Mouse (Mus musculus): ENCODE results near the gene Eid2. TPM values are rescaled to one million over a fixed set of nuclear protein-coding genes. Genes with fewer than 3 reads are reported as not detected.
"Not testable (repeated sequence)": the region's sequence is repeated elsewhere in the genome, so short reads cannot be mapped to it uniquely, and the experiment has no call there.

The Eid2 gene
- total RNA-seq (2021), result 10 to 100 TPM; 10.7 to 11.9 TPM
- long read RNA-seq, experiment 1, transcript Eid2-201 (1 exons, 1,392 nt), result major isoform, 33 of 33 reads
- long read RNA-seq, experiment 1, partial matches to known transcripts, result 0 of 33 reads
- long read RNA-seq, experiment 1, other reads (novel, unspliced or antisense), result 0 of 33 reads
- long read RNA-seq, experiment 2, transcript Eid2-201 (1 exons, 1,392 nt), result major isoform, 23 of 23 reads
- long read RNA-seq, experiment 2, partial matches to known transcripts, result 0 of 23 reads
- long read RNA-seq, experiment 2, other reads (novel, unspliced or antisense), result 0 of 23 reads

DNA sequence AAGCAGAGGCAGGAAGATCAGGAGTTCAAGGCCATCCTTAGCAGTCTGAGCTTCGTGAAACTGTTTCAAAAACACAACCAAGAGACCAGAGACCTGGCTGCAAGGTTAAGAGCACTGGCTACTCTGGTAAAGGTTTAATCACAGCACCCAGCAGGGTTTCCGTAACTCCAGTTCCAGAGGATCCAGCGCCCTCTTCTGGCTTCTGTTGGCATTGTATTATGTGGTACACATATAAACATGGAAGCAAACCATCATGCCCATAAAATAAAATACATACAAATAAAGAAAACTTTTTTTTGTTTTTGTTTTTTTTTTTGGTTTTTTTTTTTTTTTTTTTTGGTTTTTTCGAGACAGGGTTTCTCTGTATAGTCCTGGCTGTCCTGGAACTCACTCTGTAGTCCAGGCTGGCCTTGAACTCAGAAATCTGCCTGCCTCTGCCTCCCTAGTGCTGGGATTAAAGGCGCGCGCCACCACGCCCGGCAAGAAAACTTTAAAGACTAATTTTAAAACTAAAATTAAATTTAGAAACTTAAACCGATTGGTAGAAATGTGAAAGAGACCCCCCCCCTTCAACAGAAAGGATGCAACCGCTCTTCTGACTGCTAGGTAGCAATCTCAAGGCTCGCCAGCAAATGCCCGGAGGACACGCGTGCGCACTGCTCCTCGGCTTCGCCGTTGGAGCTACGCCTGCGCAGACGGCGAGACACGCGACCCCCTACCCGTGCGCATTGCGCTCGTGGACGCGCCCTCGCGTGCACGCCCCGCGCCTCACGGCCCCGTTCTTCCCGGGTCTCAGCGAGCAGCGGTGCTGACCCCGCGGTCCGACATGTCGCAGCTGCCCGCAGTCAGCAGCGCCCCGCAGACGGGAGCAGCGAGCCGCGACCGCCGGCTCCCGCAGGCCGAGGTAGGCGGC is at the start of gene Eid2:
Gene Eid2 (plus strand): TSS at position 753 of the 913 bp plus-strand sequence.
- intact Hi-C loops (cut with DNase I), result no loop called here
- peak; percentile 83 to 86 for DNase-seq

DNA sequence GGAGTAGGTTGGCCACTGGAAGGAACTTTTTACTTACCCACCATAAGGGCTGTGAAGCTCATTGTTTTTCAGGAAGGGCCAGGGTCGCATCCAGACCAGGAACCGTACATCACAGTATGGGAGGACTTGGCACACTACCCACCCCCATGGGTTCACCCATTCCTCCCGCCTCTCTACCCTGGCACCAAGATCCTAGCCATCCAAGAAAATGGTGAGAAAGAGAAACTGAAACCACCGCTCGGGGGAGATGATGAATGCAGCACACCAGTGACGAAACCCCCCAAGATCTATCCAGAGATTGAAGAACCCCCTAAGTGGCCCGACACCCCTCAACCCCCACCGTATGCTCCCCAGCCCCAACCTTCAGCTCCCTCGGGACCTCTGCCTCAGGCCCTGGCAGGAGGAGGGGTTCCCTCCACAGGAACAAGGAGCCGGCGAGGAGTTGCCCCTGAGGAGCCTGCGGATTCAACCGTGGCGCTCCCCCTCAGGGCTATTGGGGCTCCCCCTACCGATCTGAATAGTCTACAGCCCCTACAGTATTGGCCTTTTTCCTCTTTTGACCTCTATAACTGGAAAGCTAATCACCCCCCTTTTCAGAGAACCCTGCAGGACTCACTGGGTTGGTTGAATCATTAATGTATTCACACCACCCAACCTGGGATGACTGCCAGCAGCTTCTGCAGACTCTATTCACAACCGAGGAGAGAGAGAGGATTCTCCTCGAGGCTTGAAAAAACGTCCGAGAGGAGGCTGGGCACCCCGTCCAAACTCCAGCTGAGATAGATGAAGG is 48.5 kb upstream of the Eid2 start:
- DNase-seq; intact Hi-C loops (cut with DNase I): not testable (repeated sequence)

GRCm38 (mm10) chr7:28226836-28227235 is 40.8 kb upstream of the Eid2 start:
- intact Hi-C loops (cut with DNase I); DNase-seq: not testable (repeated sequence)

DNA sequence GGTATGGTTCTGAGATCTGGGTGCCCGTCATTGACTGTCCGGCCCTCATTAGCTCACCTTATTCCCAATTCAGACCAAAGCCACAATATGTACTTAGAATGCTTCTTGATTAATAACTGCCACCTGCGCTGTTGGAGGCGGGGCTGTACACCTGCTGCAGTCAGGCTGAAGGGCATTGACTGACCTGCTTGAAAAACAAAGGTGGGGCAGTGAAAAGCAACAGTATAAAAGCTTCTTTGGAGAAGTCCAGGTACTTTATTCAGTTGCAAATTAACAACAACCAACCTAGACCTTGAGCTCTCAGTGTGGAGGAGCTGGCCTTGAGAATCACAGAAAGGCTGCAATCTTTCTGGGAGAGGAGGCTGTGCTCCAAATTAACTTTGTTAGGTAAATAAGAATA is 40.3 kb upstream of the Eid2 start:
- DNase-seq; intact Hi-C loops (cut with DNase I): not testable (repeated sequence)

DNA sequence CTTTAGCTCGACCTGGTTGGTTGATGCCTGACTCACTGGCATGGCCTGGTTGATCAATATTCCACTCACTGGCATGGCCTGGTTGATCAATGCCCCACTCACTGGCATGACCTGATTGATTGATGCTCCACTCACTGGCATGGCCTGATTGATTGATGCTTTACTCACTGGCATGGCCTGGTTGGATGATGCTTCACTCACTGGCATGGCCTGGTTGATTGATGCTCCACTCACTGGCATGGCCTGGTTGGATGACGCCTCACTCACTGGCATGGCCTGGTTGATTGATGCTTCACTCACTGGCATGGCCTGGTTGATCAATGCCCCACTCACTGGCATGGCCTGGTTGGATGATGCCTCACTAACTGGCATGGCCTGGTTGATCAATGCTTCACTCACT is 23.7 kb upstream of the Eid2 start:
- intact Hi-C loops (cut with DNase I); DNase-seq: not testable (repeated sequence)

- DNase-seq, result no peak
- intact Hi-C loops (cut with DNase I), result no loop called here
Measured at GRCm38 (mm10) chr7:28248957-28249356, 18.7 kb upstream of the Eid2 start.

DNA sequence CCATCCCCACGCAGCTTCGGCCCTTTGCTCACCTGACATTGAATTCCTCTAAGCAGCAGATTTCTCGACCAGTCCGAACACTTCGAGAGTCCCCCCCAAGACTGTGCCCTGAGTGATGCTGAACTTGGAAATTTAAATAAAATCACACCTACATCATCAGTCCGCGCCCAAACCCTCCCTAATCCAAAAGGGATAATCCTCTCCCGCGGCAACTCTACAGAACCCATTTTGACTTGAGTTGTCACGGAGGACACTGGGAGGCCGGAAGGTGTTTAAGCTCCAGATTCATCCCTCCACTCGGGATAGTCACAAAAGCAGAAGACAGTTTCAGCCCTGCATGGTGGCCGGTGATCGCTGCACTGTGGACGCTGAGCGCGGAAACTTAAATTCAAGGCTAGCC is 15.7 kb upstream of the Eid2 start:
- intact Hi-C loops (cut with DNase I), result no loop called here

DNA sequence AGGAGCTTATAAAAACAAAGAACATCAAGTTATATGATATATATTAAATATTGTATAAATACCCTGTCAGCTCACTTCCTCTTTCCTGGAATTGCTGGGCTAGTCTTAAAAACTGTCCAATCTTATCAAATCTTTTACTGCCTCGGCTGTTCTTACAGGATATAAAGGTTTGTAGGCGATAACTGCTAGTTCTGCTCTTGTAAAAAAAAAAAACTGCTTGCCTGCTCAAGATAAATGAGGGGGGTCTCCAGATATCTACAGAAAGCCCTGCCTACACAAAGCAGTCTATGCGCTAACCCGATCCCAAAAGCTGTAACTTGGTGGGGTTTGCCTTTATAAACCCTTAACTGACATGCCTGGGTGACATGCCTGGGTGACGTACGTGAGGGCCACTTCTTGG is 13.1 kb upstream of the Eid2 start:
- intact Hi-C loops (cut with DNase I), result no loop called here
- no peak for DNase-seq

More for the DNA sequence above, 15.7 kb upstream of the Eid2 start:
- DNase-seq, result no peak

DNA sequence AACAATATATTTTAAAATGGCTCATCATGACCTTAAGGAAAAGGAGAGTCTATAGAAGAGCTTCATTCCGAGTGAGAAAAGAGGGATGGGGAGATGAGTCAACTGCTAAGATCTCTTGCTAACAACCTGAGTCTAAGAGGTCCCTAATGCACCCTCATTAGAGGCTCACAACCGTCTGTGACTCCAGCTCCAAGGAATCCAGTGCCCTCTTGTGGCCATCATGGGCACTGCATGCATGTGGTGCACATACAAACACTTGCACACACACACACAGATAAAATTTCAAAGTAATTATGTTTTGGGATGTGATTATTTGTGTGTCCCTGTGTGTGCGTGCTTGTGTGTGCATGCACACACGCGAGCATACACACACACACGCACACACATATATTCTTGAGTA is 12.2 kb upstream of the Eid2 start:
- intact Hi-C loops (cut with DNase I), result no loop called here
- no peak for DNase-seq

GRCm38 (mm10) chr7:28262861-28263260 is 4.8 kb upstream of the Eid2 start:
- DNase-seq, result no peak
- intact Hi-C loops (cut with DNase I), result no loop called here

- intact Hi-C loops (cut with DNase I), result no loop called here
- peak; percentile 76 to 87 for DNase-seq
Measured at GRCm38 (mm10) chr7:28263786-28264185, 3.9 kb upstream of the Eid2 start.

- intact Hi-C loops (cut with DNase I), result no loop called here
- DNase-seq, result no peak
Measured at GRCm38 (mm10) chr7:28265391-28265790, 2.3 kb upstream of the Eid2 start.

DNA sequence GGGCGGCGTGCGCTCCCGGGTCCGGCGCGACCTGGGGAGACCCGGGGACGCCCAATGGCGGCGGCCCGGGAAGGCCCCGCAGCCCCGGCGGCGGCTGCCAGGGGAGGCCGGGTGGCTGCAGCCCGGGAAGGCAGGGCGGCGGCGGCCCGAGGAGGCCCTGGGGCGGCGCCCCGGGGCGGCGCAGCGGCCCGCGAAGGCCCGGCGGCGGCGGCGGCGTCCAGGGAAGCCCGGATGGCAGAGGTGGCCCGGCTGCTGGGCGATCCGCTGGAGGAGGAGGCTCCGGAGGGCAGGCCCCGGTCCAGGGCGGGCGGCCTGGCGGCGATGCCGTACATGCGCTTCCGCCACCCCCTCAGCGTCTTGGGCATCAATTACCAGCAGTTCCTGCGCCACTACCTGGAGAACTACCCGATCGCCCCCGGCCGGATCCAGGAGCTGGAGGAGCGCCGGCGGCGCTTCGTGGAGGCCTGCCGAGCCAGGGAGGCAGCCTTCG is 406 bp downstream of the Eid2 start:
- DNase-seq, result peak; percentile 60 to 67
- intact Hi-C loops (cut with DNase I), result no loop called here

DNA sequence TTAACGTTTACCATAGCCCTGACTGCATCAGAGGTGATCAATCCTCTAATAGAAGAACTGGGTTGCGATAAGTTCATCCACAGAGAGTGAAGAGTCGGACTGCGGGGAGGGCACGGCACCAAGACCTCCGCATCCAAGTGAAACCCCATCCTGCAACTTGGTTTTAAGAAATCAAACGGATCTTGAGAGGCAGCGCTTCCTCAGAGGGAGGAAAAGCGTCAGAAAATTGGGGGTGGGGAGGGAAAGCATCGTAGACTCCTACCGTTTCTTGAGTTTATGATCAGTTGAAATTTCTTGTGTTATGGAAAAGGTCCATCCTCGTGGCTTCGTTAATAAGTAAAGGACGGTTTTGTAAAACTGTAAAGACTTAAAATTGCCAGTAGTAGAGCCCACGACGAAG is 895 bp downstream of the Eid2 start:
- intact Hi-C loops (cut with DNase I), result no loop called here
- no peak for DNase-seq

- intact Hi-C loops (cut with DNase I), result no loop called here
- DNase-seq, result no peak
Measured at GRCm38 (mm10) chr7:28269355-28269754, 1.7 kb downstream of the Eid2 start.

GRCm38 (mm10) chr7:28271761-28272160 is 4.1 kb downstream of the Eid2 start:
- no peak for DNase-seq
- intact Hi-C loops (cut with DNase I), result no loop called here

DNA sequence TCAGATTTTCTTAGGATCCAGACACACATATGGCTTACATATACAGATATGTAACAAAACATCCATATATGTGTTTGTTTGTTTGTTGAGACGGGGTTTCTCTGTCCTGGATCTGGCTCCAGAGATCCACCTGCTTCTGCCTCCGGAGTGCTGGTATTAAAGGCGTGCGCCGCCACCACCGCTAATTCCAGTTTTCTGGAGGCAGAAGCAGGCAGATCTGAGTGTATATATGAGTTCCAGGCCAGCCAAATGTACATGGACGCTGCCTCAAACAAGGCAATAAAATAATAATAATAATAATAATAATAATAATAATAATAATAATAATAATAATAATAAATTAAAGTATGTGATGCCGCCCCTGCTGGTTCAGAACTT is 9.5 kb downstream of the Eid2 start:
- intact Hi-C loops (cut with DNase I), result loop anchor here (2.0 to 5.0 kb wide), 3 partner anchors 26 to 70 kb away; partner anchors contain the start of genes Dll3 and Supt5
- DNase-seq, result no peak

- intact Hi-C loops (cut with DNase I), result loop anchor here (2.0 to 5.0 kb wide), 3 partner anchors 25 to 69 kb away; partner anchors contain the start of genes Dll3 and Supt5
- peak; percentile 98 for DNase-seq
Measured at GRCm38 (mm10) chr7:28277615-28278278, 10.1 kb downstream of the Eid2 start, which contains the start of gene Eid2b. Gene Eid2b (plus strand): TSS chr7:28277739.

GRCm38 (mm10) chr7:28278279-28278652 is 10.6 kb downstream of the Eid2 start:
- no peak for DNase-seq
- intact Hi-C loops (cut with DNase I), result loop anchor here (5.0 kb wide), 1 partner anchor 59 kb away; the partner anchor contains the start of gene Supt5

- intact Hi-C loops (cut with DNase I), result no loop called here
- no peak for DNase-seq
Measured at GRCm38 (mm10) chr7:28280630-28281029, 12.9 kb downstream of the Eid2 start.

Measured in heart, postnatal 14 days (tissue).